Mouse (Mus musculus): ENCODE measurements around the gene Rpl37. TPM values are rescaled to one million over a fixed set of nuclear protein-coding genes. Genes with fewer than 3 reads are reported as not detected.
"Not testable (repeated sequence)": the region's sequence is repeated elsewhere in the genome, so short reads cannot be mapped to it uniquely, and the experiment has no call there.

Rpl37 gene
- polyA plus RNA-seq, 1 experiment from 2014 or later, result 411 TPM

- Histone ChIP-seq H3K36me3 (peaks cover 14% of the 10 kb centered on the region), H3K9me3 (no peaks in the 10 kb centered on the region), H3K27me3 (no peaks in the 10 kb centered on the region), H3K9ac (no peak overlapping the region), H3K27ac (replicated peaks) (no peak overlapping the region), H3K4me2 (no peak overlapping the region), H3K4me1 (replicated peaks) (no peaks in the 10 kb centered on the region), H3K4me3 (no peak overlapping the region)
- WGBS, result 76% methylated on average over 5 of the region's 5 CpGs
- ATAC-seq (ENCODE audit: low read depth), result no peak
Observed at GRCm38 (mm10) chr15:5128176-5128940, 11.9 kb downstream of the Rpl37 start.

DNA sequence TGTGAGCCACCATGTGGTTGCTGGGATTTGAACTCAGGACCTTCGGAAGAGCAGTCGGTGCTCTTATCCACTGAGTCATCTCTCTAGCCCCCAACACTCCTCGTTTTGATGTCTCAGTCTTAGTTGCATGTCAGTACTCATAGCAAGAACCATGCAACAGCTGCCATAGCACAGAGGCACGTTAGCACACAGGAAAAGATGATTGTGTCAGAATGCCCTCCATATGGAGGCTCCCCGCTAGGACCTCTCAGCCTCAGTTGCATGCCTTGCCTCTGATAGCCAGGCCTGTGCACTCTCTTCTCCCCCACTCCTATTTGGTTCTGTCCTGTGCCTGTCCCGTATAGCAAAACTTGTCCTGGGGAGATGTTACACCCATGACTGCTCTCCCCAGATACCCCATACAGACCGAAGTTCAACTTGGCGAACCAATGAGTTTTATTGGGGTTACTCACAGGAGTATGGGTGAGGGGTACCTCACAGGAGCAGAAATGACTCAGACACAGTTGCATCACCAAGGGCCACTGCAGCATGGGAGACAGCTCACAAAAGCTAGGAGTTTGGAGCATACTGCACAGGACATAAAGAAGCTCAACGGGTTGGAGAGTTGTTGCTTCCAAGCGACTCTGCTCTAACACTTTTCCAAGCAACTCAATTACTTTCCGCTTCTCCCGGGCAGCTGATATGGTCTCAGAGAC lies 12.8 kb downstream of the Rpl37 start:
- ATAC-seq (ENCODE audit: low read depth), result no peak
- H3K4me1 ChIP-seq (replicated peaks), result no peaks in the 10 kb centered on the region
- peaks cover 10% of the 10 kb centered on the region for H3K36me3 ChIP-seq
- 92% methylated on average over 12 of the region's 12 CpGs for WGBS
- H3K27ac ChIP-seq (replicated peaks), result no peak overlapping the region
- H3K9ac ChIP-seq, result no peak overlapping the region
- no peaks in the 10 kb centered on the region for H3K27me3 ChIP-seq
- H3K4me2 ChIP-seq, result no peak overlapping the region
- no peaks in the 10 kb centered on the region for H3K9me3 ChIP-seq
- no peak overlapping the region for H3K4me3 ChIP-seq

- ATAC-seq (ENCODE audit: low read depth); H3K4me3 ChIP-seq: not testable (repeated sequence)
- 89% methylated on average over 14 of the region's 14 CpGs for WGBS
Observed at GRCm38 (mm10) chr15:5130887-5131668, 14.6 kb downstream of the Rpl37 start.

GRCm38 (mm10) chr15:5133301-5133700 lies 16.9 kb downstream of the Rpl37 start:
- no peak overlapping the region for H3K4me3 ChIP-seq
- 0 out of 2 replicates have a peak, but pooled peaks cover 5% of the 10 kb centered on the region for H3K4me1 ChIP-seq (replicated peaks)
- WGBS, result 39% methylated on average over 3 of the region's 3 CpGs

More at GRCm38 (mm10) chr15:5130887-5131668, 14.6 kb downstream of the Rpl37 start:
- not testable (repeated sequence) for H3K36me3 ChIP-seq; H3K4me1 ChIP-seq (replicated peaks); H3K27ac ChIP-seq (replicated peaks); H3K9me3 ChIP-seq; H3K4me2 ChIP-seq; H3K9ac ChIP-seq; H3K27me3 ChIP-seq

DNA sequence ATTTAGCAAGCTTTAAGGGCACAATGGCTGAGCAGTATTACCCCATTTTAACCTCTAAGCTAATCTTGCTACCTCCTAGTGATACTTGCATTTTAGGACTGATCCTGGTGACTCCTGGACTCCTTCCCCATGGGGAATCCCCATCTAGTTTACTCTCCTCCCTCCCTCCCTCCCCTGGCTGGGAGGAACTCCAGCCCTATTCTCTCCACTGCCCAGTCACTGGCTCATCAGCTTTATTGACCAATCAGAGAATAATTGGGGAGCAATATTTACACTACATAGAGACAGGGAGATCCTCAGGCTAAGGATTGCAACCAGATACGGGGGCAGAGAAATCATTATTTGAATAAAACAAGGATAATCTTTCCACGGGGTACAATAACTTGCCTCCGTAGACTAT lies 17.7 kb downstream of the Rpl37 start:
- H3K36me3 ChIP-seq, result no peaks in the 10 kb centered on the region
- no peak overlapping the region for H3K27ac ChIP-seq (replicated peaks)
- WGBS, result 42% methylated on average over 3 of the region's 3 CpGs
- no peaks in the 10 kb centered on the region for H3K9me3 ChIP-seq
- H3K4me3 ChIP-seq, result no peak overlapping the region
- H3K27me3 ChIP-seq, result no peaks in the 10 kb centered on the region
- H3K4me2 ChIP-seq, result no peak overlapping the region
- ATAC-seq (ENCODE audit: low read depth), result no peak
- H3K9ac ChIP-seq, result no peak overlapping the region
- 0 out of 2 replicates have a peak, but pooled peaks cover 6% of the 10 kb centered on the region for H3K4me1 ChIP-seq (replicated peaks)

More at GRCm38 (mm10) chr15:5133301-5133700, 16.9 kb downstream of the Rpl37 start:
- H3K9ac ChIP-seq, result no peak overlapping the region
- no peaks in the 10 kb centered on the region for H3K27me3 ChIP-seq
- H3K4me2 ChIP-seq, result no peak overlapping the region
- no peaks in the 10 kb centered on the region for H3K9me3 ChIP-seq
- no peak overlapping the region for H3K27ac ChIP-seq (replicated peaks)
- no peak for ATAC-seq (ENCODE audit: low read depth)
- H3K36me3 ChIP-seq, result no peaks in the 10 kb centered on the region

GRCm38 (mm10) chr15:5134945-5135483 lies 18.6 kb downstream of the Rpl37 start:
- Histone ChIP-seq H3K9ac (no peak overlapping the region), H3K9me3 (no peaks in the 10 kb centered on the region), H3K4me1 (replicated peaks) (0 out of 2 replicates have a peak, but pooled peaks cover 6% of the 10 kb centered on the region), H3K4me3 (no peak overlapping the region), H3K27ac (replicated peaks) (no peak overlapping the region), H3K27me3 (no peaks in the 10 kb centered on the region), H3K4me2 (no peak overlapping the region), H3K36me3 (no peaks in the 10 kb centered on the region)
- no peak for ATAC-seq (ENCODE audit: low read depth)
- WGBS, result 76% methylated on average over 8 of the region's 8 CpGs

GRCm38 (mm10) chr15:5138021-5138856 lies 21.8 kb downstream of the Rpl37 start:
- no peak overlapping the region for H3K4me3 ChIP-seq
- H3K9me3 ChIP-seq, result no peaks in the 10 kb centered on the region
- H3K36me3 ChIP-seq, result no peaks in the 10 kb centered on the region
- WGBS, result 75% methylated on average over 9 of the region's 9 CpGs
- H3K4me1 ChIP-seq (replicated peaks), result 0 out of 2 replicates have a peak, but pooled peaks cover 6% of the 10 kb centered on the region
- ATAC-seq (ENCODE audit: low read depth), result peak; percentile 80; the same call in 1 of the 2 replicates
- no peak overlapping the region for H3K27ac ChIP-seq (replicated peaks)
- no peaks in the 10 kb centered on the region for H3K27me3 ChIP-seq
- no peak overlapping the region for H3K4me2 ChIP-seq
- H3K9ac ChIP-seq, result no peak overlapping the region

- Histone ChIP-seq H3K27me3 (no peaks in the 10 kb centered on the region), H3K4me1 (replicated peaks) (peaks cover 6% of the 10 kb centered on the region), H3K4me2 (no peak overlapping the region), H3K9ac (no peak overlapping the region), H3K27ac (replicated peaks) (no peak overlapping the region), H3K9me3 (no peaks in the 10 kb centered on the region), H3K4me3 (no peak overlapping the region), H3K36me3 (no peaks in the 10 kb centered on the region)
- 84% methylated on average over 2 of the region's 2 CpGs for WGBS
- ATAC-seq (ENCODE audit: low read depth), result no peak
Observed at GRCm38 (mm10) chr15:5139366-5139765, 22.9 kb downstream of the Rpl37 start.

DNA sequence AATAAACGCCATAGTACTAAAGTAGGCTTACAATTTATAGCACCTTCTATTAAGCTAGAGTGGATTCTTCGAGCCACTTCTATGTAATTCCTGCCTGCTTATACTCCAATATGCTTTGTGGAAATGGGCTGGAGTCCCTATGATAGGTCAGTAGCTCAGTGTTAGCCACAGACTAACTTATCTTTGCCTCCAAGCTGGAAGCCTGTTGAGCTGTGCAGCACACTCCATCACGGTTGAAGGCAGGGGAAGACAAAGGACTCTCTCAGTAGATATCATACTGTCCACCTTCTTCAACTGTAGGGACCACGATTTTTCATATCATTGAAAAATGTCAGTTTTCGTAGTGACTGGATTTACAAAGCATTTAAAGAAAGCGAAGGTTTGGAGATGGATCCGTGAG lies 23.4 kb downstream of the Rpl37 start:
- WGBS, result 84% methylated on average over 7 of the region's 7 CpGs
- H3K9ac ChIP-seq, result no peak overlapping the region
- peaks cover 11% of the 10 kb centered on the region for H3K4me1 ChIP-seq (replicated peaks)
- no peak overlapping the region for H3K27ac ChIP-seq (replicated peaks)
- no peaks in the 10 kb centered on the region for H3K36me3 ChIP-seq
- no peak for ATAC-seq (ENCODE audit: low read depth)
- H3K9me3 ChIP-seq, result no peaks in the 10 kb centered on the region
- no peak overlapping the region for H3K4me3 ChIP-seq
- H3K4me2 ChIP-seq, result no peak overlapping the region
- H3K27me3 ChIP-seq, result no peaks in the 10 kb centered on the region

- no peak for ATAC-seq (ENCODE audit: low read depth)
- Histone ChIP-seq H3K9ac (no peak overlapping the region), H3K36me3 (no peaks in the 10 kb centered on the region), H3K9me3 (no peaks in the 10 kb centered on the region), H3K27me3 (no peaks in the 10 kb centered on the region), H3K27ac (replicated peaks) (no peak overlapping the region), H3K4me1 (replicated peaks) (peaks cover 16% of the 10 kb centered on the region), H3K4me2 (no peak overlapping the region), H3K4me3 (no peak overlapping the region)
Observed at GRCm38 (mm10) chr15:5140357-5140756, 23.9 kb downstream of the Rpl37 start.

DNA sequence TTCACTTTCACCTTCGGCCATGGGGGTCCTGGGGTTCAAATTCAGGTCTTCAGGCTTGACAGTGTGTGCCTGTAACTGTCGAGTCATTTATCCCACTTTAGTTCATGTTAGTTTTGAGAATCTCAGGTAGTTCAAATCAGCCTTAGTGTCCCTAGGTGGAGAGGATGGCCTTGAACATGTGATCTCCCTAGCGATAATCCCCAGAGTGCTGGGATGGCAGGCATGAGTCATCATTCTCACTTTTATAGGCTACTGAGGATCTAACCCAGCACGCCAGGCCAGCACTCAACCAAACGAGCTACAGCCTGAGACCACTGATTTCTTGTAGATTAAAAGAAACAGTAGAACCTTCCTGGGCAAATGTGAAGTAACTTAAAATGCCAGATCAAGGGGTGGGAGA lies 25.6 kb downstream of the Rpl37 start:
- no peak overlapping the region for H3K4me3 ChIP-seq
- H3K36me3 ChIP-seq, result no peaks in the 10 kb centered on the region
- no peaks in the 10 kb centered on the region for H3K27me3 ChIP-seq
- WGBS, result 59% methylated on average over 5 of the region's 5 CpGs
- peaks cover 24% of the 10 kb centered on the region for H3K4me1 ChIP-seq (replicated peaks)
- H3K9me3 ChIP-seq, result no peaks in the 10 kb centered on the region
- H3K4me2 ChIP-seq, result no peak overlapping the region
- no peak for ATAC-seq (ENCODE audit: low read depth)
- H3K27ac ChIP-seq (replicated peaks), result no peak overlapping the region
- no peak overlapping the region for H3K9ac ChIP-seq

Data from neural tube, embryonic 13.5 days (tissue).